Mouse (Mus musculus) B cell, adult 2 months (primary cell): ENCODE results near the gene Akr1c13.
A peak's percentile ranks its signal among the peaks of the same experiment; 100 is the strongest.
"Not testable (repeated sequence)": the region's sequence is repeated elsewhere in the genome, so short reads cannot be mapped to it uniquely, and the experiment has no call there.

ENCODE experiments used
- DNase-seq, 2 experiments: peaks; one replicate each; pipeline ENCODE4 v3.0.0; 2022

Gene Akr1c13

DNA sequence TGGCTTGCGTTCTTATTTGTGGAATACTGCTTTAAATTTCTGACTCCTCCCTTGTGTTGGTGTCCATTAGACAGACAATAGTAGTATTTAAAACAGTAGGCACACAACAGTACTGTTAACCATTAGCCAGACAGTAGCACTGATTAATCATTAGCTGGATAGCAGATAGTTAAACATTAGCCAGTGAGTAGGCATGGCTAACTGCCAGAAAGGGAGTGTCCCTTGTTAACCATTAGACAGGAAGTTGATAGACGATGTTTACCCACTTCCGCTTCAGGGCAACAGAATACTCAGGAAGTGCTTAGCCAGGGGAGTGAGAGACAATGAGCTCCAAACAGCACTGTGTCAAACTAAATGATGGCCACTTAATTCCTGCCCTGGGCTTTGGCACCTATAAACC, at the start of gene Akr1c13:
Gene Akr1c13 (plus strand): TSS at position 247 of the 400 bp plus-strand sequence.
- DNase-seq, result peak in 1 of 2 experiments; percentile 7

DNA sequence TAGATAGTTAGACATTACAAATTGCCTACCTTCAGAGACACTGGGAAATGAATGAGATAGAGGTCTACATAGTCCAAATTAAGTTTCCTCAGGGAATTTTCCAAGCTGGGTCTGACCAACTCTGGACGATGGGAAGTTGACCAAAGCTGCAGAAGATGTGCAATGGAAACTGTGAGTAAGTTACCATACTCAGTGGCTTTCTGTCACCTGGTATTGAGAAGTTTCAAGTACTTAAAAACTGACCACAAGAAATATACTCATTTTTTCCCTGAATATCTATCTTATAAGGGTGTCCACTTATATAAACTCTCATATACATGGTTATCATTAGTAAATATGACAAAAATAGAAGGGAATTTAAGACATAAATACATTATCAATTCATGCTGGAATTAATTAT, 46.7 kb upstream of the Akr1c13 start:
- no peak for DNase-seq

DNA sequence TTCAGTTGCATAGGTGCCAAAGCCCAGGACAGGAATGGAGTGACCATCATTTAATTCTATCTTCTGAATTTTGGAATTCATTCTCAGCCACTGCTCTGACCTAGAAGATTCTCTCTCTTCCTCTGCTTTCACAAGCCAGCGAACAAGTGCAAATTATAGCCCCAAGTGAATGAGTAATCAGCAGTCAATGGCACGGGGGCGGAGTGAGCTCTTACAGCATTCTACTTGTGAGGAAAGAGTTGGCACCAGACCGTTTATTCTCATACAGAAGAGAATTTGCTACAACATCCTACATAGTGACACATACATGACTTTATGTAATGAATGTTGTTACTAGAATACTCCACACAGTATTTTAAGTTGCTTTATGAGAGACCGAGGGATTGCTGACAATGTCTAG, 40.4 kb upstream of the Akr1c13 start, which contains the start of gene Akr1c18:
Gene Akr1c18 (minus strand): TSS at position 137 of the 400 bp plus-strand sequence.
- no peak for DNase-seq

DNA sequence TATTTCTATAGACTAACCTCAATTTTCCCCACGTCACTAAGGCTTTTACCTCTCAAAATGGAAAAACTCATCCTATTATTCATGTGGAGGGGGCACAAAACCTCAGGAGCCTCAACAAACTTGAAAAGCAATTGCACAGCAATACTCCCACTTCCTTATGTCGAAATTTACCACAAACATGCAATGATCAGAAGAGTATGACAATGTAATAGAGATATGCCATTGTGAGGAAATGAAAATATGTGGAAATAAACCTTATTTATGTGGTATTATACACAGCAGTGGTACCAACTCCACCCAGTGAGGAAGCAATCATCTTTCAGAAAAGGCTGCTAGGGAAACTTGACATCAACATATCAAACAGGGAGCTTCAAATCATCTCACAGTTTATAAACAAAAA, 38.0 kb upstream of the Akr1c13 start:
- no peak for DNase-seq

DNA sequence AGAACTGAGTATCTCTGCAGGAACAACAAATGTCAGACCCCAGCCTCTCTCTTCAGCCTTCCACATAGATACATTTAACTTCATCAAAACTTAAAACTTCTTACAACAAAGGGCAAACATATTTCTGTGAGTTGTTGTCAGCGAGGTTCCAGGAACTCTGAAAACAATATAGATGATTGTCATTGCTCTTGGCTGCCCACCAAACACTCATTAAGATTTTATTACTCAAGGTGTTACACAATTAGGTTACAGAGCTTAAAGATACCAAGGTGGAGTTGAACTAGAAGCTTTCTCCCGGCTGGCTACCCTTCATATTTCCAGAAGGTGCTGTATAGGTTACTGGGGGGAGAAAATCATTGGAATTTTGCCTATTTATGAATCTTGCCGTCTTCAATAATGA, 37.4 kb upstream of the Akr1c13 start:
- no peak for DNase-seq

DNA sequence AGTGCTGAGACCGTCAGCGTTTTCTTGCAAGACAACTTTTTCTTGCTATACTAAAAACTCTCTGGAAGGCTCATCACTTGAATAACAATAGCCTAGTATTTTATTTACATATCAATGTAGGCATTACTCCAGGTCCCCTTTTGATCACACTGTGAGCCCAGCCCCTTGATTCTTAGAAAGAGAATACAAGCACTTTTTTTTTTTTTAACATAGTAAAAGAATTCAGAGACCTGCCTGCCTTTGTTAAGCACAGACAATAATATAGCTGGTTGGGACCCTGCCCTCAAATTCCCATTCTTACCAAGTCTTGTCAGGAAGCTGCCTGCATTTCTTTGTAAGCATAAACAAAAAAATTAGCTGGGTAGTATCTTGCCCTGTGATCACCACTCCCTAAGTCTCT, 35.7 kb upstream of the Akr1c13 start:
- no peak for DNase-seq

DNA sequence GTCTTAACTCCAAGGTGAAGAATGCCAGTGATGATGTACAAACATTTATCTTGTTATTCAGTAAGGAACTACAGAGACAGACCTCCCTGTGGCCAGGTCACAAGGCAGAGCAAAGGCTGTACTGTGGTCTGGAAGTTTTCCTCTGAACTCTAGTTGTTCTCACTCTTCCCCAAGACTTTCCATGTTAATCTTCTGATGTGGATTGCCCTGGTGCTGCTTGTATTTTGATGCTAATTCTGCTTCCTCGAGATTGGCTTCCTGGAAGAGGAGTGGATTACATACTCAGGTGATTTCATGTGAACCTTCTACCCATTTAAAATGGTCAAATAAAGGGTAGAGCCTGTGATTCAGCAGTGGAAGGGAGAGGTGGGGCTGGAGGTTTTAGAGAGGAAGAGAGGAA, 22.9 kb upstream of the Akr1c13 start:
- no peak for DNase-seq

DNA sequence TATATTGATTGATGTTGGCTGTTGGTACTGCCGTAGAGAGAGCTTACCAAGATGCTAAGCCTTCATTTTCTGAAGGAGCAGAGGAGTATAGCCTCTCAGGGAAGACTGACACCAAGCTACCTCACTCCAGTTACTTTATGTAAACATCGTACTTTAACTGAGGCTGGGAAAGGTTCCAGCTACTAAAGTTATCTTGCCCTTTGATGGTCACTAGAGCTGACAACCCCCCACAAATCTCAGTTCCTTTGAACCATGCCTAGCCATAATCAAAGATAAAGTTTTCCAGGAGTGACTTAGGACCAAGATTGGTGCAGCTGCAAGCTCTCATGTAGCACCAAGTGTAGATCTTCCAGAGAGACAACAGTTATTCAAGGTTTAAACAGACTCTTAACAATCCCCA, 18.0 kb upstream of the Akr1c13 start:
- no peak for DNase-seq

DNA sequence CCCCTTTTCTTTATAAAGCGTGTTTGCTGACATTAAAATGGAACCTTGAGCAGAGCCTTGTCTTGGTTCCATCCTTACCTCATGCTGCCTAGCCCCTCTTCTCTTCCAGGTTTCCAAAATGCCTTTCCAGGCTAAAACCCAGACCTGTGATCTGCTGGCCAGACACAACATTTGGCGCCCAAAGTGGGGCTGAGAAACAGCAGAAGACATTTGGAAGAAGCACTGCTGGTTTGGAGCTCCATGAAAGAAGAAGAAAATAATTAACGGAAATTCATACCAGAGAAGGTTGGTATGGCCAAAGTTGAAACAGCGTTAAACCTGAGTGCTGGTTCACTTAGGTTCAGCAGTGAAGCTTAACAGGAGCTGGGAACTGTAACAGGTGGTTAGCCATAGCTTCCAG, 9.6 kb upstream of the Akr1c13 start:
- not testable (repeated sequence) for DNase-seq

DNA sequence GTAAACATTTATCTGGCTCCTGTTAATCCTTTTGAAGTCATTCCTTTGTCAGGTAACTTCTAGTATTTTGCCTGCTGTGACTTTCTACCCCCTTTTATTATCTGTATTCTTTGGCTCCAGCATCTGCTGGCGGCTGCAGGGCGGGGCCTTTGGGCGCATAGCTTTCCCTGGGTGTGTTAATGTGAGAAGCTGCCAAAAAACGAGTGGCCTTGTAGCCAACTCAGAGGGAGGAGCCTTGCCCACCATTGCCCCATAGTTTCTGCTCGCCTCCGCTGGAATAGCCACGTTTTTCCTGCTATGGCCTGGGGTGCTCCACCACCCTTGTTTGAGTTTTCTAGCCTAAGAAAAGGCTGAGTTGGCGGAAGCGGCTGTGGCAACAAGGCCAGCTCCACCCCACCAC, 7.8 kb upstream of the Akr1c13 start:
- DNase-seq, result no peak

DNA sequence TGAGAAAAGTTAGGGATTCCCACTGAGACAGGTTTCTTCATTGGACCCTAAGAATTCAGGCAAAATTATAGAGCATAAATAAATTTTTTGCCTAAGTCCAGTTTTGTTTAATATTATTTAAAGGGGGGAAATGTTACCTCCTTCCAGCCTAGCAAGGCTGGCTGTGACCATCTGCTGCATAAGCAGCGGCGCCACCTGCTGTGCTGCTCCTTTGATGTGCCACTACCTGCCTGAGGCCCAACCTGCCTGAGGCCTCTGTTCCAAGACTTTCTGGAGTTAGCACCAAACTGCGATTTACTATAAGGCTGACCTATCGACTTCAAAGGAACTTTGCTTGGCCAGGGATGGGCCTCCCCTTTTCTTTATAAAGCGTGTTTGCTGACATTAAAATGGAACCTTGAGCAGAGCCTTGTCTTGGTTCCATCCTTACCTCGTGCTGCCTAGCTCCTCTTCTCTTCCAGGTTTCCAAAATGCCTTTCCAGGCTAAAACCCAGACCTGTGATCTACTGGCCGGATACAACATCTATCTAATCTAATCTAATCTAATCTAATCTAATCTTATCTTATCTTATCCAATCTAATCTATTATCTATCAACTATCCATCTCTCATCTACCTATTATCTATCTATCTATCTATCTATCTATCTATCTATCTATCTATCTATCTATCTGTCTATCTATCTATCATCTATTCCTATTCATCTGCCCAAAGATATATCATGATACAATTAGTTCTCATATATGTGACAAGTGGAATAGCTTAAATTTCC, 4.1 kb upstream of the Akr1c13 start:
- not testable (repeated sequence) for DNase-seq

DNA sequence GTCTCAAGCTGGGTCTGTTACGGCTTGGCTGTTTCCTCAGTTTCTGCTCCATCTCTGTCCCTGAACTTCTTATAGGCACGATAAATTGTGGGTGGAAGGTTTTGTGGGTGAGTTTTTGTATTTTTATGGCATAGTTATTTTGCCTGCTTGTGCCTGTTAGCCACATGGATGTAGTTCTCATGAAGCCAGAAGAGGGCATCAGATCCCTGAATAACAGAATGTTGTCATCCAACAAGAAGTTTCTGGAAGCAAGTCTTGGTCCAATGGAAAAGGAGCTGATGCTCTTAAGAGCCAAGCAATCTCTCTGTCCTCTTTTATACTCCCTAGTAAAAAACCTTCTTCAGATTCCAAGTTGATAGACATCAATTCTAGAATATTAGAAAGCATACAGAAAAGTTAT, 2.8 kb upstream of the Akr1c13 start:
- DNase-seq, result no peak

DNA sequence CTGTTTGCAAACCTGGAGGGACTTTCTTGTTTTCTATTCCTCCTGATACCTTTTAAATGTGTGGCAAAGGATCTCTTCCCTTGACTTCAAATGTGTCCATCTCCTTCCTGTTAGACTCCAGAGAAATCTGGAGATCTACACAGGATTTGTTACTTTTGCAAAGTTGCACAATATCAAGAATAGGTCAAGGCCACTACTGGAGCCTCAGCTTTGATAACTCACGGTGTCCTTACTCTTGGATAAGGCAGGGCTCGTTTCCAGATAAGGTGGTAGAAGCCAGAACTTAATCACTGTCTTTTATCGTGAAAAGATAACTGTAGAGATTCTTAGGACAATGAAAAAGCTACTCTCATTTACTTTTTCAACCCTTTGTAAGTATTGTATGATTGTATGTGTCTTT, 1.6 kb downstream of the Akr1c13 start:
- DNase-seq, result no peak

DNA sequence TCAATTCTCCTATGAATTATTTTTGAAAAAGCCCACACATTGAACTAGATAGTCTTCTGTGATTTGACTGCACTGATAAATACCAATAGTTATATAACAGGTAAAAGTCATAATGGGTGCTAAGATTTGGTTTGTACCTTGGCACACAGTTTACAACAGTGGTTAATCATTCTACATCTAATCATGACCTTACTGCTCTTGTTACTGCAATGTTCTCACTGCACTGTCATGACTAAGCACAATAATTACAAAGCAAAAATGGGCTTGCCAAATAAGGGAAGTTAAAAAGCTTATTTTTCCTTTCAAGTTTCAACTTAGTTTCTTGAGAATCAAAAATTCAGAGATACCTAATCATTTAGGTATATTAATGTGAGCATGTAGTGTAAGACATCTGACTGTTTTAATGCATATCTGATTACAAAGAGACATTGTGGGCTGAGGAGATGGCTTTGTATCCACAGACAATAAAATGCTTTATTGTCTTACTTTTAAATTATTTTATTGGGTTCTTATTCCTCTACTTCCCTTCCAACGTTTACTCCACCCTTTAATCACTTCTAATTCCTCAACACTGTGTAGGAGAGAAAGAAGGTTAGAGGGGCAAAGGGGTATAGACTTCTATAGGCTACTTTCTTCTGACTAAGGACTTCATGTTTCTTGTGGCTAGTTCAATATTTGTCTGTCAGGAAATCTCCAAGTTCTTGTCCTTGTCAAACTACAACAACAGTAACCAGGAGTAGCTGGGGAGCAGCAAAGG, 15.4 kb downstream of the Akr1c13 start:
- no peak for DNase-seq

DNA sequence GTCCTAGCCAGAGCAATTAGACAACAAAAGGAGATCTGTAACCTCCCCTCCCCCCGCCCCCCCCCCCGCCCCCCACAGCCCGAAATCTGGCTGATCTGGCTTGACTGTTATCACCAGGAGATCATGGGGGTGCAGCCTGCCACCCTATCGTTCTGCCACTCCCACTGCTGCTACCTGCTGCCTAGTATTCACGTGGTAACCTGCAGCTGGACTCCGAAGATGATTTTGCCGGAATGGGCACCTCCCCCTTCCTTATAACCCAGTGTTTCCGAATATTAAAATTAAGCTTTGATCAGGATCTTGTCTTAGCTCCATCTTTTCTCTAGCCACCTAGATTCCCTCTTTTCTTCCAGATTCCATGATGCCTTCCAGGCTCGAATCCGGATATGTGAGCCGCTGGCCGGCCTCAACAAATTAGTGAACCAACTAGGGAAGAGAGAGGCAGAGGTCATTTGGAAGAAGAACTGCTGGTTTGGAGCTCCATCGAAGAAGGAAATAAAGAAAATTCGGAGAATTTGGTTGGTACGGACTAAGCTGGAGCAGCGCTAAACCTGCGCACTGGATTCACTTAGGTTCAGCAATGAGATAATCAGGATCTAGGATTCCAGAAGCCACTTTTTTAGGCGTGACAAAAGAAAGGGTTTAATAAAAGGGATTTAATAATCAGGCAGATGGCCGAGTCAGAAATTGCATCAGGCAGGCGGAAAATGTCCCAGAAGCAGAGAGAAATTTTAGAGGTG, 20.8 kb downstream of the Akr1c13 start:
- no peak for DNase-seq

DNA sequence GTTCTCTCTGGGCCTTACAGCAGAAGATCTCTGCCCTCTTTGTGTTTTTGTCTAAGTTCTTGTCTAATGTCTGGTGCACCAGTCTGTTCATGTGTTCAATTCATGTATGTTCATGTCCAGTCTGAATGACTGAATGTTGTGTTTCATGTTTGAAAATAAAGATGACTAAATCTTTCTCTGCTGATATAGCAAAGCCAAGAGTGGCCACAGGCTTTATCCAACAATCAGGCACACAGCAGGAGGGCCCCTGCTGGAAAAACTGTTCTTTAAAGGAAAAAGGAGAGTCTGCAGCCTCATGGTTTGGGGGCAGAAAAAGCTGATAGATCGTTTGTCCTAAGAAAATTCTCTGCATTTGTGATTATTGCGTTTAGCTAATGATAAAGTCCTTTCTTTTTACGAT, 21.4 kb downstream of the Akr1c13 start:
- no peak for DNase-seq

DNA sequence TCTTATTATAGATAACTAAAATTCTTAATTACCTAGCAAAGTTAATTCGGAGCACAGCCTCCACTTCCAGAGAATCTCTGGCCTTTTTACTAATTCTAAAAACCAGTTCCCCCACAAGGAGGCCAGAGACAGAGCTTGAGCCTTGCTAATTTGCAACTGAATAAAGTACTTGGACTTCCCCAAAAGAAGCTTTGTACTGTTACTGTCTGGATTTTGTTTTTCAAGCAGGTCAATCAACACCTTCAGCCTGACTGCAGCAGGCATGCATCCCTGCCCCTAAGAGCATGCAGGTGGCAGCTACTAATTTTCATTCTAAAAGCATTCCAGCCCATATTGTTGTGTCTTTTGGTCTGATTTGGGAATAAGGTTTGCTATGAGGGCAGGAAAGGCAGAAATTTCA, 24.5 kb downstream of the Akr1c13 start:
- not testable (repeated sequence) for DNase-seq

DNA sequence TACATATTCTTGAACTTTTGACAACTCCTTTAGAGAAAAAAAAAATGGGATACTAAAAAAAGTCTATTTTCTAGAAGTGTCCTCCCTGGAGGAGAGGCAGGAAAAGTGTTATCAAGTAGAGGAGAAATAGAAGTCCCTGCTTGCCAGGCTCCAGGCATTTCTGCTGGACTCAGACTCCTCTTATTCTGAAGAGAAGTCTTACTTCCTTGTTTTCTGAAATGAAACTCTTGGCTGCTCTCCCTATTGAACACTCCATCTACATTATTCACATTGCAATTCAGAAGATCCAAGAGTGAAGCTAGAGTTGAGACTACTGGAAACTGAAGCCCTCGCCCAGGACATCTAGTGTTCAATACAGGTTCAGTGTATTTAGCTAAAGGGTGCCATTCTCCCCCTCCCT, 37.5 kb downstream of the Akr1c13 start, which contains the start of gene Akr1c19:
Gene Akr1c19 (plus strand): TSS at position 260 of the 400 bp plus-strand sequence.
- DNase-seq, result no peak

DNA sequence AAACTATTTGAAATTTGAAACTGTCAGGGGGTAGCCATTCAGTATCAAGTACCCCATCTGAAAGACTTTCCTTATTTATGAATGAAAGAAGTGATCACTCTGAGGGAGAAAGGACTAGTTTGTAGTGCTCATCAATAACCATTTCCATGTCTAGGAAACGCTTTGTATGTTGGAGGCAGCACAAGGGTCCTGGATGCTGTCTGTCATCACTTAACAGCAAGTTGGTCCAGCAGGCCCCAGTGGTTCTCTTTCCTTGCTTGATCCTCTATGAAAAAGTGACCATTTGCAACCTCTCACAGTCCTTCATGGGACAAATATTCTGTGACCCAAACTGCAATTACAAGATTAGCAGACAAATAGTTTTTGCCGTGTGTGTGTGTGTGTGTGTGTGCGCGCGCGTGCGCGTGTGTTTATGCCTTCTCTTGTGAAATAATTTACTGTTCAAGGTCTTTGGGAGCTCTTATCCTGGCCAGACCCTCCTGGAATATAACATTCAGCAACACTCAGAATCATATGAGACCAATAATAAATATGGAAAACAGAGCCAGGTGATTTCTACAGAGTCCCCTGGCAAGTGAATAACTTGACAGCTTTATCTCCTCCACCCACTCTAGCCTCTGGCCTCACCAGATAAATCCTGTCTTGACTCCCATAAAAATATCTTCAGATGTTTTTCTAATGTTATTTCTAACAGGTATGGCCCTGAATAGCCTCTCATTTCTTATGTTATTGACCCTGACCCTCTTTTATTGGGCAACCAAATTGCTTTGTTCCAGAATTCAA, 40.1 kb downstream of the Akr1c13 start:
- no peak for DNase-seq

DNA sequence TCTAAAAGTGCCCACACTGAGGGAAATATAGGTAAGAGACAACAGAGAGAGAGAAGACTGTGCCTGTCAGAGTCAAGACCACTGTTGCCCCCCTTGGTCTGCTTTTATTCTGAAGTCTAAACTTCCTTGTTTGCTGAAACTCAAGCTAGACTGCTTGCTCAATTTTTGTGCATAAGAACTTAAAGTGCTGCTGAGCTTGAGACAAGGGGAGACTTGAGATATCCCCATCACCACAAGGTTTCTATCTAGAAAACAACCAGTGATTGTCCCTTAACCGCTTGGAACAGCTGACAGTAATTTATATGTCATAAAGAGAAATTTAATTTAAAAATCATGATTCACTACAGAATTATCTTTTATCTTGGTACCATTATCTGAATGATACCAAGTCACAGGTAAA, 42.2 kb downstream of the Akr1c13 start:
- DNase-seq, result no peak

DNA sequence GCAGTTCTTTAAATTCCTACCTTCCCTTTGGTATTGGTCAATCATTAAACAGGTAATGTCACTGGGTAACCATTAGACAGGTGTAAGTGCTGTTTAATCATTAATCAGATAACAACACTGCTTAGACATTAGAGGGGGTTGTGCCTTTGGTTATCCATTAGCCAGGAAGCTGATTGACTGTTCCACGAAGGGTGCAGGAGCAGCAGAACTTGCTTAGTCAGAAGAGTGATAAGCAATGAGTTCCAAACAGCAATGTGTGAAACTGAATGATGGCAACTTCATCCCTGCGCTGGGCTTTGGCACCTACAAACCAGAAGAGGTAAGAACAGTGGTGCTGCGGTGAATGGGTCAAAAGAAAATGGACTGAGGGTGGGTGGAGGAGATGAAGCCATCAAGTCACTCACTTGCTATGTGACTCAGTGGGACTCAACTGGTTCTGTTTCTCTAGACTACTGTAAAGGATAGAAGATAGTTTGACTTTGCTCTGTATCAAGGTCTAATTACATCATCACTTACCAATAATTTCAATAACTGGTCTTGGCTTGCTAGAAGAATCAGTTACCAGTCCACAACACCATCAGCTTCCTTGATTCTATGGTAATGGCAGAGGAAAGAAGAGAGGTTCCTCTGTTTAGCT, 42.7 kb downstream of the Akr1c13 start:
- DNase-seq, result no peak

DNA sequence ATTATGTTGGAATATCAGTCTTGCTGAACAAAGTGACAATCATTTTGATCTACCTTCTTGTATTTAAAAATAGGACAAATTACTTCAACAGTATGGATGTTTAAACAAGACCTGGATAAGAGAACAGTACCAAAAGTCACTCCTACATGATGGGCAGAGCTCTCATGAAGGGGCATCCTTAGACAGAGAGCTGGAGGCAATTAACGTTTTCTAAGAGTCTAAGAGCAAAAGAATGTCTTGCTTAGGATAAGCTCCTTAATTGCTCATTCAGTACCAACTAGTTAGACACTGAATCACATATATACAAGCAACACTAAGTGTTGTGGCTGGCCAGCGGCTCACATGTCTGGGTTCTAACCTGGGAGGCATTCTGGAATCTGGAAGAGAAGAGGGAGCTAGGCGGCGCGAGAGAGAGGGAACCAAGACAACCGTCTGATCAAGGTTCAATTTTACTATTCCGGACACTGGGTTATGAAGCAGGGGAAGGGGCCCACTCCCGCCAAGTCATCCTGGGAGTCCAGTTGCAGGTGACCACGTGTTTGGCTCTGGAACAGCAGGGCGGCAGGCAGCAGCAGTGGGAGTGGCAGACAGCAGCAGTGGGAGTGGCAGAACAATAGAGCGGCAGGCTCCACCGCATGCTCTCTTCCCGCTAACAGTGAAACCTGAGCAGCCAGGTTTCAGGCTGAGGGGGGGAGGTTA, 54.1 kb downstream of the Akr1c13 start:
- no peak for DNase-seq
